Mouse (Mus musculus) heart, postnatal 0 days (tissue): ENCODE data around the gene Tfeb. TPM values are rescaled to one million over a fixed set of nuclear protein-coding genes. Genes with fewer than 3 reads are reported as not detected.

Source experiments
- ATAC-seq: fragments of 200-750 bp; cut with Nextera tagmentation; 2 replicates; pipeline ENCODE4 v1.8.0; 2017; ENCODE audit warnings: low read depth, moderate number of reproducible peaks, moderate library complexity; ENCODE audit not compliant: insufficient read depth
- DNase-seq: peaks from one replicate; pipeline ENCODE4 v3.0.0-alpha.2; 2016; ENCODE audit warnings: low spot score
- H3K27ac ChIP-seq: fragments of 300-500 bp; sonication (generic); 2 replicates; pipeline ENCODE4 v1.5.1; 2014; ENCODE audit warnings: low read depth, mild to moderate bottlenecking
- H3K27me3 ChIP-seq: fragments of 300-500 bp; sonication (generic); 2 replicates; pipeline ENCODE4 v1.6.1; 2014; ENCODE audit warnings: low read length, mixed read lengths; ENCODE audit not compliant: control insufficient read depth, insufficient read depth
- H3K36me3 ChIP-seq: fragments of 300-500 bp; sonication (generic); replicated peaks from 2 replicates; pipeline ENCODE4 v1.6.1; 2014; ENCODE audit warnings: low read length, mixed read lengths; ENCODE audit not compliant: control insufficient read depth, insufficient read depth
- H3K4me1 ChIP-seq: fragments of 300-500 bp; sonication (generic); 2 replicates; pipeline ENCODE4 v1.6.1; 2014; ENCODE audit warnings: antibody characterized with exemption; ENCODE audit not compliant: control insufficient read depth, insufficient read depth
- H3K4me2 ChIP-seq: fragments of 300-500 bp; sonication (generic); 2 replicates; pipeline ENCODE4 v1.6.1; 2014; ENCODE audit warnings: low read depth, mild to moderate bottlenecking, low read length, moderate library complexity
- H3K4me3 ChIP-seq: fragments of 300-500 bp; sonication (generic); 2 replicates; pipeline ENCODE4 v1.5.1; 2014; ENCODE audit warnings: low read depth, low read length
- H3K9ac ChIP-seq: fragments of 300-500 bp; sonication (generic); replicated peaks from 2 replicates; pipeline ENCODE4 v1.6.1; 2014; ENCODE audit warnings: low read depth, low read length, mixed read lengths
- H3K9me3 ChIP-seq: fragments of 300-500 bp; sonication (generic); replicated peaks from 2 replicates; pipeline ENCODE4 v1.6.1; 2016; ENCODE audit warnings: low read length; ENCODE audit not compliant: control insufficient read depth
- CTCF ChIP-seq: IDR thresholded peaks from 2 replicates; pipeline ENCODE4 v1.5.1; 2016; ENCODE audit warnings: antibody characterized with exemption, control low read depth, low read depth
- EP300 ChIP-seq: IDR thresholded peaks from 2 replicates; pipeline ENCODE4 v1.6.1; 2016; ENCODE audit warnings: antibody characterized with exemption, low read depth
- WGBS: fragments of 180-500 bp; shearing (Covaris S2); extraction: QIAGEN DNeasy Blood & Tissue Kit; methylation state at CpG from one replicate; pipeline ENCODE4 v1.1.7; 2014; 5-methylcytosine and 5-hydroxymethylcytosine counted together
- polyA plus RNA-seq: library from polyadenylated mRNA; unstranded; fragments of >200 nt; fragmentation: Nextera tagmentation; extraction: Ambion mirVana; gene quantifications from 2 replicates; pipeline ENCODE4 v1.2.1, GENCODE M21; 2015
- total RNA-seq: library from RNA; depleted of rRNA; stranded (reverse); fragments of >200 nt; gene quantifications from 2 replicates; pipeline ENCODE4 v1.2.3, GENCODE M21; 2014; ENCODE audit warnings: low replicate concordance

The Tfeb gene
- total and polyA plus RNA-seq, 2 experiments from 2014 or later = 27.9 to 42.4 TPM

GRCm38 (mm10) chr17:47749626-47750025, 12.8 kb downstream of the Tfeb start:
- DNase-seq (no peak), ATAC-seq (no peak)
- H3K27ac ChIP-seq = peak overlapping the region; percentile 70; the same call in 1 of the 2 replicates
- H3K36me3 ChIP-seq = peaks cover 8% of the 10 kb centered on the region; the same call in 1 of the 2 replicates
- H3K9ac ChIP-seq = no peak overlapping the region
- H3K4me2 ChIP-seq = no peak overlapping the region
- H3K4me3 ChIP-seq = no peak overlapping the region
- peaks cover 23% of the 10 kb centered on the region; the same call in 1 of the 2 replicates for H3K4me1 ChIP-seq
- H3K27me3 ChIP-seq = no peaks in the 10 kb centered on the region
- TF ChIP-seq EP300 (no peak), CTCF (no peak)
- 0 out of 2 replicates have a peak, but pooled peaks cover 4% of the 10 kb centered on the region for H3K9me3 ChIP-seq
- WGBS = 71% methylated on average over 3 of the region's 3 CpGs

GRCm38 (mm10) chr17:47750101-47750500, 13.3 kb downstream of the Tfeb start:
- no peaks in the 10 kb centered on the region for H3K27me3 ChIP-seq
- H3K4me3 ChIP-seq = no peak overlapping the region
- H3K4me2 ChIP-seq = no peak overlapping the region
- peaks cover 23% of the 10 kb centered on the region; the same call in 1 of the 2 replicates for H3K4me1 ChIP-seq
- TF ChIP-seq CTCF (no peak), EP300 (no peak)
- H3K36me3 ChIP-seq = peaks cover 8% of the 10 kb centered on the region; the same call in 1 of the 2 replicates
- ATAC-seq (no peak), DNase-seq (no peak)
- H3K27ac ChIP-seq = no peak overlapping the region
- H3K9ac ChIP-seq = no peak overlapping the region
- no peaks in the 10 kb centered on the region for H3K9me3 ChIP-seq
- WGBS = 82% methylated on average over 6 of the region's 6 CpGs

GRCm38 (mm10) chr17:47751811-47752210, 15.0 kb downstream of the Tfeb start:
- H3K27ac ChIP-seq = no peak overlapping the region
- no peaks in the 10 kb centered on the region for H3K27me3 ChIP-seq
- H3K4me2 ChIP-seq = no peak overlapping the region
- no peaks in the 10 kb centered on the region for H3K9me3 ChIP-seq
- ATAC-seq (no peak), DNase-seq (no peak)
- TF ChIP-seq CTCF (peak; percentile 17; the same call in 1 of the 2 replicates), EP300 (no peak)
- 78% methylated on average over 5 of the region's 5 CpGs for WGBS
- no peak overlapping the region for H3K4me3 ChIP-seq
- no peak overlapping the region for H3K9ac ChIP-seq
- H3K4me1 ChIP-seq = peaks cover 29% of the 10 kb centered on the region
- H3K36me3 ChIP-seq = peaks cover 8% of the 10 kb centered on the region; the same call in 1 of the 2 replicates

- ATAC-seq = no peak
- WGBS = 39% methylated on average over 8 of the region's 8 CpGs
- H3K4me2 ChIP-seq = no peak overlapping the region
These were observed 16.4 kb downstream of the Tfeb start for GRCm38 (mm10) chr17:47753130-47753775.

GRCm38 (mm10) chr17:47754246-47754645, 17.4 kb downstream of the Tfeb start:
- H3K4me2 ChIP-seq = no peak overlapping the region
- H3K9ac ChIP-seq = no peak overlapping the region
- H3K36me3 ChIP-seq = peaks cover 8% of the 10 kb centered on the region; the same call in 1 of the 2 replicates
- DNase-seq = no peak
- 0 out of 2 replicates have a peak overlapping the region, but pooled peaks have one; percentile 20 for H3K27ac ChIP-seq
- 63% methylated on average over 13 of the region's 13 CpGs for WGBS
- peaks cover 27% of the 10 kb centered on the region for H3K4me1 ChIP-seq
- H3K27me3 ChIP-seq = no peaks in the 10 kb centered on the region
- no peak for TF ChIP-seq EP300
- TF ChIP-seq CTCF = no peak
- no peak overlapping the region for H3K4me3 ChIP-seq
- no peaks in the 10 kb centered on the region for H3K9me3 ChIP-seq
- ATAC-seq = no peak

More at GRCm38 (mm10) chr17:47753130-47753775, 16.4 kb downstream of the Tfeb start:
- Histone ChIP-seq H3K27ac (no peak overlapping the region), H3K36me3 (peaks cover 8% of the 10 kb centered on the region; the same call in 1 of the 2 replicates), H3K4me1 (peaks cover 31% of the 10 kb centered on the region), H3K4me3 (no peak overlapping the region), H3K9ac (no peak overlapping the region), H3K27me3 (no peaks in the 10 kb centered on the region), H3K9me3 (no peaks in the 10 kb centered on the region)
- no peak for DNase-seq
- TF ChIP-seq EP300 = no peak
- TF ChIP-seq CTCF = no peak
